Mouse (Mus musculus) limb, embryonic 14.5 days (tissue): ENCODE measurements around the gene Nosip. TPM values are rescaled to one million over a fixed set of nuclear protein-coding genes. Genes with fewer than 3 reads are reported as not detected.

ENCODE experiments used
- ATAC-seq: fragments of 200-750 bp; cut with Nextera tagmentation; 2 replicates; pipeline ENCODE4 v1.8.0; 2017; ENCODE audit warnings: low read depth, moderate number of reproducible peaks, moderate TSS enrichment; ENCODE audit not compliant: low FRiP score
- DNase-seq: peaks from one replicate; pipeline ENCODE4 v3.0.0-alpha.2; 2015; ENCODE audit warnings: low spot score
- H3K27ac ChIP-seq: fragments of 300-500 bp; sonication (generic); replicated peaks from 2 replicates; pipeline ENCODE4 v1.5.1; 2014; ENCODE audit warnings: low read depth, mild to moderate bottlenecking, low read length, moderate library complexity, mixed read lengths
- H3K27me3 ChIP-seq: fragments of 300-500 bp; sonication (generic); 2 replicates; pipeline ENCODE4 v1.6.1; 2014; ENCODE audit warnings: low read length, mixed read lengths; ENCODE audit not compliant: control insufficient read depth, insufficient read depth
- H3K36me3 ChIP-seq: fragments of 300-500 bp; sonication (generic); 2 replicates; pipeline ENCODE4 v1.6.1; 2014; ENCODE audit warnings: mild to moderate bottlenecking, low read length, moderate library complexity, mixed read lengths; ENCODE audit not compliant: control insufficient read depth, insufficient read depth
- H3K4me1 ChIP-seq: fragments of 300-500 bp; sonication (generic); 2 replicates; pipeline ENCODE4 v1.6.1; 2014; ENCODE audit warnings: antibody characterized with exemption, low read length, mixed read lengths; ENCODE audit not compliant: control insufficient read depth, insufficient read depth
- H3K4me2 ChIP-seq: fragments of 300-500 bp; sonication (generic); replicated peaks from 2 replicates; pipeline ENCODE4 v1.6.1; 2014; ENCODE audit warnings: low read depth, mild to moderate bottlenecking, low read length, moderate library complexity; ENCODE audit not compliant: severe bottlenecking
- H3K4me3 ChIP-seq: fragments of 300-500 bp; sonication (generic); replicated peaks from 2 replicates; pipeline ENCODE4 v1.5.1; 2014; ENCODE audit warnings: low read length
- H3K9ac ChIP-seq: fragments of 300-500 bp; sonication (generic); 2 replicates; pipeline ENCODE4 v1.6.1; 2014; ENCODE audit warnings: mild to moderate bottlenecking, low read depth, low read length, moderate library complexity; ENCODE audit not compliant: severe bottlenecking
- H3K9me3 ChIP-seq: fragments of 300-500 bp; sonication (generic); 2 replicates; pipeline ENCODE4 v1.6.1; 2016; ENCODE audit warnings: low read length; ENCODE audit not compliant: control insufficient read depth
- POLR2A ChIP-seq: fragments of 200-500 bp; IDR thresholded peaks from 2 replicates; pipeline ENCODE4 v1.8.0; 2012; ENCODE audit warnings: inconsistent platforms, mild to moderate bottlenecking, moderate library complexity, borderline replicate concordance; ENCODE audit not compliant: insufficient read depth, insufficient read length; ENCODE audit errors: extremely low read depth
- WGBS: fragments of 180-500 bp; shearing (Covaris S2); extraction: QIAGEN DNeasy Blood & Tissue Kit; methylation state at CpG from one replicate; pipeline ENCODE4 v1.1.7; 2014; 5-methylcytosine and 5-hydroxymethylcytosine counted together
- polyA plus RNA-seq, 2 experiments: library from polyadenylated mRNA; depleted of rRNA in 1 of 2; stranded (reverse) in 1 of 2; unstranded in 1 of 2; fragments of >200 nt; fragmentation: Nextera tagmentation in 1 of 2; extraction: Ambion mirVana in 1 of 2; gene quantifications; 2 replicates each; pipeline versions ENCODE4 v1.2.1 to v1.2.3; 2012 to 2014

Nosip gene
- polyA plus RNA-seq, 2 experiments: 68.1 to 82.7 TPM

- no peaks in the 10 kb centered on the region for H3K9me3 ChIP-seq
- no peaks in the 10 kb centered on the region for H3K36me3 ChIP-seq
- H3K9ac ChIP-seq: no peak overlapping the region
- H3K4me2 ChIP-seq: no peak overlapping the region
- no peak overlapping the region for H3K27ac ChIP-seq
- peaks cover 3% of the 10 kb centered on the region for H3K4me1 ChIP-seq
- no peak for ATAC-seq
- H3K27me3 ChIP-seq: no peaks in the 10 kb centered on the region
- DNase-seq: no peak
- H3K4me3 ChIP-seq: no peak overlapping the region
- no peak for TF ChIP-seq POLR2A
- WGBS: 74% methylated on average over 14 of the region's 14 CpGs
Measured at GRCm38 (mm10) chr7:45056329-45056971, 5.8 kb upstream of the Nosip start.

DNA sequence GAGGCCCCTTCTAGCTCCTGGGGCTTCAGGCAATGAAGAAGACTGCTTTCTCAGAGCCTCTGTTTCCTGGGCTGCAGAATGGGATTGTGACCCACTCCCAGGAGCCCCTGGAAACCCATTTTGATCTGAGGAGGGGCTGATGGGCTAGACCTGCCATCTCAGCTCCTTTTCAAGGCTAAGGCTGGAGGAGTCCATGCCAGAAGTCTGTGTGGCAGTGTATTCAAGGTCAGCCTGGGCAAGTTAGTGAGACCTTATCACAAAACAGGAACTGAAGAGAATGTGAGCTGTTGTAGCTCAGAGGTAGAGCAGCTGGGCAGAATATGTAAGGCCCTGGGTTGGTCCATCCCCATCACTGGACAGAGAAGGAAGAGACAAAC is 5.3 kb upstream of the Nosip start:
- H3K27me3 ChIP-seq: no peaks in the 10 kb centered on the region
- no peak for TF ChIP-seq POLR2A
- no peak overlapping the region for H3K9ac ChIP-seq
- H3K4me2 ChIP-seq: no peak overlapping the region
- ATAC-seq (no peak), DNase-seq (no peak)
- H3K4me1 ChIP-seq: peaks cover 7% of the 10 kb centered on the region
- H3K36me3 ChIP-seq: no peaks in the 10 kb centered on the region
- H3K9me3 ChIP-seq: no peaks in the 10 kb centered on the region
- no peak overlapping the region for H3K4me3 ChIP-seq
- H3K27ac ChIP-seq: no peak overlapping the region

GRCm38 (mm10) chr7:45058607-45059571 is 3.3 kb upstream of the Nosip start:
- no peak overlapping the region for H3K4me2 ChIP-seq
- ATAC-seq: no peak
- H3K4me3 ChIP-seq: no peak overlapping the region
- no peaks in the 10 kb centered on the region for H3K36me3 ChIP-seq
- no peak overlapping the region for H3K27ac ChIP-seq
- TF ChIP-seq POLR2A: no peak
- DNase-seq: no peak
- no peak overlapping the region for H3K9ac ChIP-seq
- no peaks in the 10 kb centered on the region for H3K27me3 ChIP-seq
- 83% methylated on average over 9 of the region's 10 CpGs for WGBS
- H3K9me3 ChIP-seq: no peaks in the 10 kb centered on the region
- peaks cover 12% of the 10 kb centered on the region for H3K4me1 ChIP-seq

DNA sequence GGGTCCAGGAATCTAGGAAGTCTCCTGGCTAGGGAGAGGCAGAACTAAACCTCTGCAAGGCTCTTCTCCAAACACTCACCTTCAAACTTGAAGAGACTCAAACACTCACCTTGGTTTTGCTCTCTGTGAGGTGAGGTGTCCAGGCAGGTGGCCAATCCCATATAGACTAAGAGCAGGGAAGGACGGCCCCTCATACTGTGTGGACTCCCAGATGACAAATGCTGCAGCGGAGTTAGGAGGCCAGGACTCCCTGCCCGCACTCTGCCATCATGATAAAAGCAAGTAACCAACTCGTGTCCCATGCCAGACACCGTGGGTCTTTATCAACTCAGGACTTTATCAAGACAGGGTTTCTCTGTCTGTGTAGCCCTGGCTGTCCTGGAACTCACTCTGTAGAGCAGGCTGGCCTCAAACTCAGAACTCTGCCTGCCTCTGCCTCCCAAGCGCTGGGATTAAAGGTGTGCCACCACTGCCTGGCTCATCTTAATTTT is 1.6 kb upstream of the Nosip start:
- no peak for TF ChIP-seq POLR2A
- Histone ChIP-seq H3K27me3 (no peaks in the 10 kb centered on the region), H3K4me2 (no peak overlapping the region; the same call in 1 of the 2 replicates), H3K9ac (no peak overlapping the region), H3K9me3 (no peaks in the 10 kb centered on the region), H3K4me3 (no peak overlapping the region), H3K4me1 (peaks cover 12% of the 10 kb centered on the region), H3K27ac (no peak overlapping the region), H3K36me3 (no peaks in the 10 kb centered on the region)
- WGBS: 86% methylated on average over 6 of the region's 6 CpGs
- no peak for DNase-seq
- no peak for ATAC-seq

GRCm38 (mm10) chr7:45061532-45062075 is 625 bp upstream of the Nosip start:
- no peak for TF ChIP-seq POLR2A
- peak overlapping the region; percentile 49; the same call in 1 of the 2 replicates for H3K27ac ChIP-seq

More at GRCm38 (mm10) chr7:45061532-45062075, 625 bp upstream of the Nosip start:
- peak overlapping the region; percentile 62 for H3K9ac ChIP-seq
- H3K4me1 ChIP-seq: peaks cover 12% of the 10 kb centered on the region
- H3K4me3 ChIP-seq: peak overlapping the region; percentile 70
- 10% methylated on average over 11 of the region's 11 CpGs for WGBS
- no peaks in the 10 kb centered on the region for H3K27me3 ChIP-seq
- 0 out of 2 replicates have a peak, but pooled peaks cover 3% of the 10 kb centered on the region for H3K36me3 ChIP-seq
- peak overlapping the region; percentile 62 for H3K4me2 ChIP-seq
- DNase-seq (no peak), ATAC-seq (no peak)
- no peaks in the 10 kb centered on the region for H3K9me3 ChIP-seq
